8 mouse cellular contexts compared by ENCODE assay signal in genomic region chr1:52500314-52500981, GRCm38 (mm10). TPM values are rescaled to one million over a fixed set of nuclear protein-coding genes. Genes with fewer than 3 reads are reported as not detected.
DNase-seq lines count a peak whose midpoint lies in the region; ATAC-seq and TF ChIP-seq lines count a peak whose summit lies in the region.

Gene Nab1 (minus strand): TSS chr1:52500679.

- TF ChIP-seq CTCF in ES-Bruce4 (IDR thresholded peaks at IDR 0.05; ENCODE audit: low read depth, low read length) = no peak
- no peak for TF ChIP-seq CTCF in layer of hippocampus, adult 2 months (conservative IDR thresholded peaks at IDR 0.05)
- TF ChIP-seq CTCF in olfactory bulb, adult 2 months (IDR thresholded peaks at IDR 0.05; ENCODE audit: insufficient read depth, low read depth, low read length) = no peak

- no peak within 1 kb of the TSS for H3K27ac ChIP-seq in ES-Bruce4 (ENCODE audit: insufficient read depth, low read length)
- H3K27ac ChIP-seq in forebrain, embryonic 15.5 days (replicated peaks) = peak within 1 kb of the TSS; percentile 82
- H3K27ac ChIP-seq in layer of hippocampus, adult 2 months = peak within 1 kb of the TSS; percentile 89
- H3K27ac ChIP-seq in lung, embryonic 15.5 days = peak within 1 kb of the TSS; percentile 94
- peak within 1 kb of the TSS; percentile 94 for H3K27ac ChIP-seq in olfactory bulb, adult 2 months (ENCODE audit: insufficient read depth, low read depth, low read length)

- TF ChIP-seq POLR2A in ES-Bruce4 (IDR thresholded peaks at IDR 0.05; ENCODE audit: insufficient read depth, low read length) = no peak
- TF ChIP-seq POLR2A in olfactory bulb, adult 2 months (IDR thresholded peaks at IDR 0.05; ENCODE audit: insufficient read depth, low read depth, low read length) = no peak

- peak within 1 kb of the TSS; percentile 82 for H3K9ac ChIP-seq in ES-Bruce4 (ENCODE audit: low read depth, poor library complexity, severe bottlenecking)
- peak within 1 kb of the TSS; percentile 81 for H3K9ac ChIP-seq in forebrain, embryonic 15.5 days (replicated peaks)
- H3K9ac ChIP-seq in lung, embryonic 15.5 days = peak within 1 kb of the TSS; percentile 84

- H3K36me3 ChIP-seq in ES-Bruce4 (ENCODE audit: control insufficient read depth, insufficient read depth, low read length, poor library complexity, severe bottlenecking) = no peaks in the 10 kb centered on the region
- no peaks in the 10 kb centered on the region for H3K36me3 ChIP-seq in forebrain, embryonic 15.5 days
- no peaks in the 10 kb centered on the region for H3K36me3 ChIP-seq in lung, embryonic 15.5 days

- H3K9me3 ChIP-seq in ES-Bruce4 (replicated peaks; ENCODE audit: control insufficient read depth, insufficient read depth, low read length, poor library complexity, severe bottlenecking) = no peaks in the 10 kb centered on the region
- H3K9me3 ChIP-seq in forebrain, embryonic 15.5 days = no peaks in the 10 kb centered on the region
- H3K9me3 ChIP-seq in lung, embryonic 15.5 days = no peaks in the 10 kb centered on the region

- no peak for TF ChIP-seq EP300 in ES-Bruce4 (IDR thresholded peaks at IDR 0.05; ENCODE audit: insufficient read depth, low read depth, low read length)

- ATAC-seq in cerebellum, adult (ENCODE audit: insufficient number of reproducible peaks, low FRiP score, low TSS enrichment) = peak; percentile 74
- peak; percentile 86 for ATAC-seq in forebrain, embryonic 15.5 days (replicated peaks)
- peak; percentile 90 for ATAC-seq in lung, embryonic 15.5 days (ENCODE audit: borderline replicate concordance, extremely low read depth, low FRiP score, low TSS enrichment)

- WGBS in forebrain, embryonic 15.5 days = 2% methylated on average over 50 of the region's 80 CpGs
- WGBS in lung, embryonic 15.5 days = 4% methylated on average over 28 of the region's 80 CpGs
- 3% methylated on average over 68 of the region's 80 CpGs for WGBS in olfactory bulb, adult 2 months

- no peaks in the 10 kb centered on the region for H3K4me1 ChIP-seq in ES-Bruce4 (ENCODE audit: control insufficient read depth, insufficient read depth, low read length)
- H3K4me1 ChIP-seq in forebrain, embryonic 15.5 days = 0 out of 2 replicates have a peak, but pooled peaks cover 9% of the 10 kb centered on the region
- peaks cover 27% of the 10 kb centered on the region for H3K4me1 ChIP-seq in lung, embryonic 15.5 days
- H3K4me1 ChIP-seq in olfactory bulb, adult 2 months (ENCODE audit: control insufficient read depth, insufficient read depth, low read length) = peaks cover 5% of the 10 kb centered on the region; the same call in 1 of the 2 replicates

- peaks cover 3% of the 10 kb centered on the region for H3K27me3 ChIP-seq in ES-Bruce4 (ENCODE audit: control insufficient read depth, insufficient read depth, low read length, poor library complexity, severe bottlenecking)
- H3K27me3 ChIP-seq in forebrain, embryonic 15.5 days = no peaks in the 10 kb centered on the region
- H3K27me3 ChIP-seq in lung, embryonic 15.5 days = no peaks in the 10 kb centered on the region

- H3K4me3 ChIP-seq in ES-Bruce4 (ENCODE audit: low read depth, low read length) = peak within 1 kb of the TSS; percentile 66
- peak within 1 kb of the TSS; percentile 92 for H3K4me3 ChIP-seq in forebrain, embryonic 15.5 days
- peak within 1 kb of the TSS; percentile 89 for H3K4me3 ChIP-seq in layer of hippocampus, adult 2 months
- H3K4me3 ChIP-seq in lung, embryonic 15.5 days = peak within 1 kb of the TSS; percentile 96
- H3K4me3 ChIP-seq in olfactory bulb, adult 2 months (ENCODE audit: insufficient read depth, low read depth, low read length) = peak within 1 kb of the TSS; percentile 79

- DNase-seq in heart, postnatal 25 days (ENCODE audit: low spot score) = peak; percentile 71
- DNase-seq in layer of hippocampus, adult 2 months (ENCODE audit: low spot score in 2 of 2) = peak; percentile 43 to 61
- peak; percentile 55 to 61 for DNase-seq in thymus, adult 18-20 months

- H3K4me2 ChIP-seq in forebrain, embryonic 15.5 days (replicated peaks) = peak within 1 kb of the TSS; percentile 74
- peak within 1 kb of the TSS; percentile 70 for H3K4me2 ChIP-seq in lung, embryonic 15.5 days

- intact Hi-C loops in heart, postnatal 25 days (cut with DNase I) = no loop called here

RNA-seq across cellular contexts. Expression of gene Nab1, which starts in this region (rescaled TPM):
- polyA plus RNA-seq in ES-Bruce4 (2011; ENCODE audit: insufficient read depth, insufficient read length, low read depth, missing spikeins) = 11.2 and 12.0 TPM in 2 replicates
- 14.6 and 16.6 TPM in 2 replicates for polyA plus RNA-seq in forebrain, embryonic 15.5 days (2015; fragmentation: Nextera tagmentation; extraction: Ambion mirVana)
- 10 to 100 TPM; 21.7 to 24.1 TPM for total RNA-seq in heart, postnatal 25 days (2021)
- total RNA-seq in layer of hippocampus, adult 2 months (2021) = 10 to 100 TPM; 31.0 to 32.2 TPM
- 22.6 and 26.3 TPM in 2 replicates for polyA plus RNA-seq in lung, embryonic 15.5 days (2015; fragmentation: Nextera tagmentation; extraction: Ambion mirVana)
- polyA plus RNA-seq in olfactory bulb, adult 2 months (2012; ENCODE audit: insufficient read depth, insufficient read length, low replicate concordance, missing spikeins) = not detected in 2 replicates
